Mouse (Mus musculus) stomach, embryonic 16.5 days (tissue): ENCODE measurements around the gene Eml1. TPM values are rescaled to one million over a fixed set of nuclear protein-coding genes. Genes with fewer than 3 reads are reported as not detected.
A peak's percentile ranks its signal among the peaks of the same experiment; 100 is the strongest.

ENCODE experiments used
- ATAC-seq: fragments of 200-750 bp; cut with Nextera tagmentation; 2 replicates; pipeline ENCODE4 v1.8.0; 2017; ENCODE audit warnings: moderate number of reproducible peaks, moderate TSS enrichment; ENCODE audit not compliant: insufficient read depth, low FRiP score
- H3K27ac ChIP-seq: fragments of 300-500 bp; sonication (generic); 2 replicates; pipeline ENCODE4 v1.5.1; 2014; ENCODE audit warnings: low read length
- H3K27me3 ChIP-seq: fragments of 300-500 bp; sonication (generic); 2 replicates; pipeline ENCODE4 v1.6.1; 2014; ENCODE audit warnings: low read length, control low read depth, mixed read lengths; ENCODE audit not compliant: control insufficient read depth, insufficient read depth
- H3K36me3 ChIP-seq: fragments of 300-500 bp; sonication (generic); 2 replicates; pipeline ENCODE4 v1.6.1; 2014; ENCODE audit warnings: low read length; ENCODE audit not compliant: control insufficient read depth, insufficient read depth
- H3K4me1 ChIP-seq: fragments of 300-500 bp; sonication (generic); 2 replicates; pipeline ENCODE4 v1.6.1; 2014; ENCODE audit warnings: low read length, control low read depth, mixed read lengths; ENCODE audit not compliant: control insufficient read depth, insufficient read depth
- H3K4me2 ChIP-seq: fragments of 300-500 bp; sonication (generic); 2 replicates; pipeline ENCODE4 v1.6.1; 2014; ENCODE audit warnings: low read depth, low read length, mixed read lengths
- H3K4me3 ChIP-seq: fragments of 300-500 bp; sonication (generic); replicated peaks from 2 replicates; pipeline ENCODE4 v1.5.1; 2014; ENCODE audit warnings: mild to moderate bottlenecking, low read length
- H3K9ac ChIP-seq: fragments of 300-500 bp; sonication (generic); 2 replicates; pipeline ENCODE4 v1.6.1; 2014; ENCODE audit warnings: low read length
- H3K9me3 ChIP-seq: fragments of 300-500 bp; sonication (generic); replicated peaks from 2 replicates; pipeline ENCODE4 v1.6.1; 2016; ENCODE audit warnings: low read length, control low read depth; ENCODE audit not compliant: control insufficient read depth
- WGBS: fragments of 180-500 bp; shearing (Covaris S2); extraction: QIAGEN DNeasy Blood & Tissue Kit; methylation state at CpG from one replicate; pipeline ENCODE4 v1.1.7; 2014; 5-methylcytosine and 5-hydroxymethylcytosine counted together
- polyA plus RNA-seq: library from polyadenylated mRNA; unstranded; fragments of >200 nt; fragmentation: Nextera tagmentation; extraction: Ambion mirVana; gene quantifications from 2 replicates; pipeline ENCODE4 v1.2.1, GENCODE M21; 2015

Eml1 gene
- polyA plus RNA-seq, 1 experiment from 2014 or later = 82.3 TPM

DNA sequence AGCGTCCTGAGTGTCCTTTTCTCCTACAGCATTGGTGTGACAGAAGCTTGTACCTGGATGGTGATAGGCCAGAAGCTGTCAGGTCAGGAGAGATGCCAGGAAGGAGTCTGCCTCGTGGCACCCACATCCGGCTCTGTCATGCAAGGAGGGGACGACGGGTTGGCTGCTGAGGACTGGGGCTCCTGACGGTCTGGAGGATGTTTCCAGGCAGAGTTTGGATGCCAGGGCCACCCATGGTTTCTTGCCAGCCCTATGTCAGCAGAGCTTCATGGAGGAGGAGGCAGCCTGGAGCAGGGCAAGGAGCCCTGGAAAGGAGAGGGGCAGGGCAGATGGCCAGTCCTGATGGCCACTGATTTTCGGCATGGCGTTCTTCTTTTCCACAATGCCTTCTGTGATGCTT, 28.4 kb downstream of the Eml1 start:
- H3K27ac ChIP-seq = no peak overlapping the region
- H3K4me1 ChIP-seq = peaks cover 2% of the 10 kb centered on the region; the same call in 1 of the 2 replicates
- no peak overlapping the region for H3K9ac ChIP-seq
- no peak for ATAC-seq
- no peaks in the 10 kb centered on the region for H3K36me3 ChIP-seq
- WGBS = 92% methylated on average over 8 of the region's 8 CpGs
- no peaks in the 10 kb centered on the region for H3K9me3 ChIP-seq
- H3K27me3 ChIP-seq = no peaks in the 10 kb centered on the region
- no peak overlapping the region for H3K4me2 ChIP-seq
- no peak overlapping the region for H3K4me3 ChIP-seq

DNA sequence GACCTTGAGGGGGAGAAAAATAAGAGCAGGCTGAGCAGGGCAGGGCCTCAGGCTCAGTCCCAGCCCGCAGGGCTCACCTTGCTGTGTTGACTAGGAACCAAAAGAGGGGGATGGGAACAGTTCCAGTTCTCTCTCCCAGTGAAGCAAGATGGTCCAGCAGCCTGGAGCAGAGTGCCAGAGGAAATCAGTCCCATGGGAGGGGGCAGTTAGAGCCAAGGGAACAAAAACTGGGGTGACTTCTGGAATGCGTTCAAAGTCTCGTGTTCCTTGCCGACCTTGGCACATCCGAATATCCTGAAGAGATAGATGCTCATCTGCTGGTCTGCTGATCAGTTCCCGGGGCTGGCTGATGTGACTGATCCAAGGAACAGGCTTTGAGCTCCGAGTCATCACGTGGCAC, 30.2 kb downstream of the Eml1 start:
- no peak for ATAC-seq
- peaks cover 10% of the 10 kb centered on the region for H3K4me1 ChIP-seq
- no peak overlapping the region for H3K9ac ChIP-seq
- H3K9me3 ChIP-seq = no peaks in the 10 kb centered on the region
- 67% methylated on average over 8 of the region's 8 CpGs for WGBS
- H3K36me3 ChIP-seq = no peaks in the 10 kb centered on the region
- no peak overlapping the region for H3K4me2 ChIP-seq
- H3K27ac ChIP-seq = no peak overlapping the region
- H3K27me3 ChIP-seq = no peaks in the 10 kb centered on the region
- H3K4me3 ChIP-seq = no peak overlapping the region

GRCm38 (mm10) chr12:108403957-108404356, 33.2 kb downstream of the Eml1 start:
- 19% methylated on average over 6 of the region's 6 CpGs for WGBS
- Histone ChIP-seq H3K4me1 (peaks cover 10% of the 10 kb centered on the region), H3K27ac (peak overlapping the region; percentile 92), H3K4me2 (0 out of 2 replicates have a peak overlapping the region, but pooled peaks have one; percentile 11), H3K9me3 (no peaks in the 10 kb centered on the region), H3K4me3 (no peak overlapping the region), H3K9ac (peak overlapping the region; percentile 46; the same call in 1 of the 2 replicates), H3K36me3 (no peaks in the 10 kb centered on the region), H3K27me3 (no peaks in the 10 kb centered on the region)
- ATAC-seq = peak; percentile 92

DNA sequence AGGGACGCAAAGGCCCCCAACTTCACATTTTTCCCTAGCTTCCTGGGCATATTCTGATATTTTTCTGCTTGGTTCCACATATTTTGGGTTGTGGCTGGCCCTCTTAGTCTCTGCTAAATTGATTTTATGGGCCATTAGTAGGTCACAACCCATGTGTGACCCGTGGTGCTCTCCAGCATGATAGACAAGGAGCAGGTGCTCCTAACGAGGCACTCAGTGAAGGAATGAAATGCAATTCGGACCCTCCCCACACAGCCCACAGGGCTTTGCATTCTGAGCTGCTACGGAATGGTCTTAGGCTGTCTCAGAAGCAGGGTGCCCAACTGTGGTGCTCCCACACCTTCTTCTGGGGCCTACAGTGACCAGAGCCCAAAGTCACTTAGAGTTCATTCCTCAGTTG, 38.3 kb downstream of the Eml1 start:
- peaks cover 10% of the 10 kb centered on the region for H3K4me1 ChIP-seq
- H3K27ac ChIP-seq = no peak overlapping the region
- H3K27me3 ChIP-seq = no peaks in the 10 kb centered on the region
- no peak overlapping the region for H3K9ac ChIP-seq
- ATAC-seq = no peak
- 60% methylated on average over 5 of the region's 5 CpGs for WGBS
- H3K4me2 ChIP-seq = no peak overlapping the region
- H3K4me3 ChIP-seq = no peak overlapping the region
- H3K9me3 ChIP-seq = no peaks in the 10 kb centered on the region
- no peaks in the 10 kb centered on the region for H3K36me3 ChIP-seq

GRCm38 (mm10) chr12:108410416-108411208, 39.9 kb downstream of the Eml1 start:
- ATAC-seq = no peak
- Histone ChIP-seq H3K4me1 (peaks cover 3% of the 10 kb centered on the region; the same call in 1 of the 2 replicates), H3K27ac (no peak overlapping the region), H3K9ac (no peak overlapping the region; the same call in 1 of the 2 replicates), H3K27me3 (no peaks in the 10 kb centered on the region), H3K36me3 (no peaks in the 10 kb centered on the region), H3K9me3 (no peaks in the 10 kb centered on the region), H3K4me3 (no peak overlapping the region), H3K4me2 (no peak overlapping the region)
- 55% methylated on average over 14 of the region's 14 CpGs for WGBS

- Histone ChIP-seq H3K4me1 (no peaks in the 10 kb centered on the region), H3K27ac (no peak overlapping the region), H3K9me3 (no peaks in the 10 kb centered on the region), H3K4me2 (no peak overlapping the region), H3K36me3 (no peaks in the 10 kb centered on the region), H3K4me3 (no peak overlapping the region), H3K9ac (no peak overlapping the region), H3K27me3 (no peaks in the 10 kb centered on the region)
- no peak for ATAC-seq
- WGBS = 91% methylated on average over 9 of the region's 9 CpGs
Observed at GRCm38 (mm10) chr12:108414932-108415331, 44.2 kb downstream of the Eml1 start.

DNA sequence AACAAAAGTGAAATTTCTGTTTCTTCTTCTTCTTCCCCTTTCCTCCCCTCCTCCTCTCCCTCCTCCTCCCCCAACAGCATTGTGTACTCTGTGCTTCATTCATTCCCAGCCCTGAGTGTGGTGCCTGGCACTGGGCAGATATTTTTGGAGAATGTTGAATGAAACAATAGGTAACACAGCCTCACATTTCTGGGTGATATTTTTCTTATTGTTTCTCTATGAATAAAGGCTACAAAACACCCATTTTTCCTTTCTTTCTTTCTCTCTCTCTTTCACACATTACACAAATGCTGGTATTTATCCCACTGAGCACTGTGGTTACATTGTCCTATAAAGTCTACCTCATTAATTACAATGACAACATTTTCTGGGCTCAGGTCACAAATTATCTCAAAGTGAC, 48.8 kb downstream of the Eml1 start:
- Histone ChIP-seq H3K4me2 (no peak overlapping the region), H3K27me3 (no peaks in the 10 kb centered on the region), H3K9me3 (no peaks in the 10 kb centered on the region), H3K9ac (no peak overlapping the region), H3K36me3 (no peaks in the 10 kb centered on the region), H3K4me3 (no peak overlapping the region), H3K4me1 (no peaks in the 10 kb centered on the region), H3K27ac (no peak overlapping the region)
- ATAC-seq = no peak

GRCm38 (mm10) chr12:108421477-108421876, 50.7 kb downstream of the Eml1 start:
- no peak for ATAC-seq
- Histone ChIP-seq H3K4me2 (no peak overlapping the region), H3K27me3 (no peaks in the 10 kb centered on the region), H3K4me3 (no peak overlapping the region), H3K9me3 (no peaks in the 10 kb centered on the region), H3K4me1 (0 out of 2 replicates have a peak, but pooled peaks cover 8% of the 10 kb centered on the region), H3K36me3 (no peaks in the 10 kb centered on the region), H3K9ac (no peak overlapping the region), H3K27ac (no peak overlapping the region)
- 78% methylated on average over 1 of the region's 1 CpGs for WGBS

DNA sequence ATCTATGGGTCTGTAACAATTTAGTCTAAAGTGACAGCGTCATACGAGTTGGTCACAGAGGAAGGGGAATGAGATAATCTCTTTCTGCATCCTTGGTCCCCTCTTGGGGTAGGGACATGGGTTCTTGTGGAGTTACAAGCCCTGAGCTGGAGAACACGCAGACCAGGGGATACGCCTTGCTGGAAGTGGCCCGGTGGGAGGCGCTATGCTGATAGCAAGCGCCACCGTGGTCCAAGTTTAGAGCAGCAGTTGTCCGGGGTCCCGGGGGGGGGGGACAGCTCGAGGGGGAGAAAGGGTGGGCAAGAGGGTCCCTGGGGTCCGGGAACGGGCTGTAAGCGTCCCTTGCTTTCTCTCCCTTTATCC, 51.7 kb downstream of the Eml1 start:
- Histone ChIP-seq H3K9me3 (no peaks in the 10 kb centered on the region), H3K36me3 (no peaks in the 10 kb centered on the region), H3K4me2 (peak overlapping the region; percentile 67), H3K4me1 (0 out of 2 replicates have a peak, but pooled peaks cover 8% of the 10 kb centered on the region), H3K9ac (peak overlapping the region; percentile 93), H3K27me3 (no peaks in the 10 kb centered on the region), H3K27ac (peak overlapping the region; percentile 42; the same call in 1 of the 2 replicates), H3K4me3 (peak overlapping the region; percentile 78)
- ATAC-seq = peak; percentile 46
- 1% methylated on average over 14 of the region's 14 CpGs for WGBS
